Mouse (Mus musculus): ENCODE measurements around the gene Gcnt2. TPM values are rescaled to one million over a fixed set of nuclear protein-coding genes. Genes with fewer than 3 reads are reported as not detected.

Gcnt2 gene
- polyA plus RNA-seq, 1 experiment: 5.3 TPM

GRCm38 (mm10) chr13:40857281-40857818 lies 2.2 kb upstream of the Gcnt2 start:
- no peak overlapping the region for H3K4me3 ChIP-seq
- H3K79me2 ChIP-seq (ENCODE audit: control insufficient read depth, insufficient read depth): no peaks in the 10 kb centered on the region
- no peak overlapping the region for H3K4me2 ChIP-seq (ENCODE audit: low read depth)
- no peaks in the 10 kb centered on the region for H3K36me3 ChIP-seq (ENCODE audit: control insufficient read depth, insufficient read depth)
- H3ac ChIP-seq (ENCODE audit: control insufficient read depth, insufficient read length): no peak overlapping the region
- H3K27me3 ChIP-seq (ENCODE audit: control insufficient read depth, insufficient read depth, insufficient read length): no peaks in the 10 kb centered on the region
- TF ChIP-seq TCF12 (IDR thresholded peaks at IDR 0.05; ENCODE audit: insufficient read depth, poor library complexity, severe bottlenecking) (no peak), E2F4 (IDR thresholded peaks at IDR 0.05; ENCODE audit: insufficient read depth) (no peak), USF1 (IDR thresholded peaks at IDR 0.05; ENCODE audit: low read depth) (no peak), MYOG (IDR thresholded peaks at IDR 0.05; ENCODE audit: control insufficient read depth in 1 of 3, insufficient read depth in 1 of 3, insufficient read length in 2 of 3, low read depth in 2 of 3) (no peak), MYOD1 (IDR thresholded peaks at IDR 0.05; ENCODE audit: control insufficient read depth in 1 of 3, insufficient read length in 2 of 3, low read depth in 2 of 3) (no peak), POLR2AphosphoS2 (IDR thresholded peaks at IDR 0.05; ENCODE audit: insufficient read length, low read depth) (no peak), CEBPB (IDR thresholded peaks at IDR 0.05; ENCODE audit: insufficient read depth, poor library complexity, severe bottlenecking) (no peak), MAX (IDR thresholded peaks at IDR 0.05; ENCODE audit: low read depth) (no peak), POLR2A (IDR thresholded peaks at IDR 0.05; ENCODE audit: insufficient read length, low read depth) (no peak), TCF3 (IDR thresholded peaks at IDR 0.05; ENCODE audit: insufficient read length, low read depth) (no peak), SRF (IDR thresholded peaks at IDR 0.05; ENCODE audit: control insufficient read depth, insufficient read length, low read depth) (no peak), REST (IDR thresholded peaks at IDR 0.05; ENCODE audit: insufficient read depth, insufficient read length) (no peak)

- Histone ChIP-seq H3K36me3 (ENCODE audit: control insufficient read depth, insufficient read depth) (no peaks in the 10 kb centered on the region), H3K4me2 (ENCODE audit: low read depth) (peak overlapping the region; percentile 71), H3K4me3 (no peak overlapping the region), H3ac (ENCODE audit: control insufficient read depth, insufficient read length) (no peak overlapping the region), H3K79me2 (ENCODE audit: control insufficient read depth, insufficient read depth) (no peaks in the 10 kb centered on the region), H3K27me3 (ENCODE audit: control insufficient read depth, insufficient read depth, insufficient read length) (no peaks in the 10 kb centered on the region)
- TF ChIP-seq TCF3 (IDR thresholded peaks at IDR 0.05; ENCODE audit: insufficient read length, low read depth) (no peak), CEBPB (IDR thresholded peaks at IDR 0.05; ENCODE audit: insufficient read depth, poor library complexity, severe bottlenecking) (no peak), TCF12 (IDR thresholded peaks at IDR 0.05; ENCODE audit: insufficient read depth, poor library complexity, severe bottlenecking) (no peak), E2F4 (IDR thresholded peaks at IDR 0.05; ENCODE audit: insufficient read depth) (no peak), POLR2A (IDR thresholded peaks at IDR 0.05; ENCODE audit: insufficient read length, low read depth) (no peak), SRF (IDR thresholded peaks at IDR 0.05; ENCODE audit: control insufficient read depth, insufficient read length, low read depth) (no peak), POLR2AphosphoS2 (IDR thresholded peaks at IDR 0.05; ENCODE audit: insufficient read length, low read depth) (no peak), MAX (IDR thresholded peaks at IDR 0.05; ENCODE audit: low read depth) (no peak), USF1 (IDR thresholded peaks at IDR 0.05; ENCODE audit: low read depth) (no peak), MYOG (IDR thresholded peaks at IDR 0.05; ENCODE audit: control insufficient read depth in 1 of 3, insufficient read depth in 1 of 3, insufficient read length in 2 of 3, low read depth in 2 of 3) (no peak), REST (IDR thresholded peaks at IDR 0.05; ENCODE audit: insufficient read depth, insufficient read length) (no peak)
Measured at GRCm38 (mm10) chr13:40859225-40859624, 329 bp upstream of the Gcnt2 start.

- Histone ChIP-seq H3K4me3 (no peak overlapping the region), H3K36me3 (ENCODE audit: control insufficient read depth, insufficient read depth) (no peaks in the 10 kb centered on the region), H3K79me2 (ENCODE audit: control insufficient read depth, insufficient read depth) (no peaks in the 10 kb centered on the region), H3K27me3 (ENCODE audit: control insufficient read depth, insufficient read depth, insufficient read length) (no peaks in the 10 kb centered on the region), H3ac (ENCODE audit: control insufficient read depth, insufficient read length) (no peak overlapping the region), H3K4me2 (ENCODE audit: low read depth) (no peak overlapping the region)
- TF ChIP-seq CEBPB (IDR thresholded peaks at IDR 0.05; ENCODE audit: insufficient read depth, poor library complexity, severe bottlenecking): no peak
- no peak for TF ChIP-seq REST (IDR thresholded peaks at IDR 0.05; ENCODE audit: insufficient read depth, insufficient read length)
- no peak for TF ChIP-seq POLR2AphosphoS2 (IDR thresholded peaks at IDR 0.05; ENCODE audit: insufficient read length, low read depth)
- TF ChIP-seq MYOG (IDR thresholded peaks at IDR 0.05; ENCODE audit: control insufficient read depth in 1 of 3, insufficient read depth in 1 of 3, insufficient read length in 2 of 3, low read depth in 2 of 3): no peak
- no peak for TF ChIP-seq POLR2A (IDR thresholded peaks at IDR 0.05; ENCODE audit: insufficient read length, low read depth)
- TF ChIP-seq USF1 (IDR thresholded peaks at IDR 0.05; ENCODE audit: low read depth): no peak
- no peak for TF ChIP-seq MAX (IDR thresholded peaks at IDR 0.05; ENCODE audit: low read depth)
- TF ChIP-seq TCF3 (IDR thresholded peaks at IDR 0.05; ENCODE audit: insufficient read length, low read depth): no peak
- no peak for TF ChIP-seq E2F4 (IDR thresholded peaks at IDR 0.05; ENCODE audit: insufficient read depth)
- no peak for TF ChIP-seq MYOD1 (IDR thresholded peaks at IDR 0.05; ENCODE audit: control insufficient read depth in 1 of 3, insufficient read length in 2 of 3, low read depth in 2 of 3)
- no peak for TF ChIP-seq SRF (IDR thresholded peaks at IDR 0.05; ENCODE audit: control insufficient read depth, insufficient read length, low read depth)
- no peak for TF ChIP-seq TCF12 (IDR thresholded peaks at IDR 0.05; ENCODE audit: insufficient read depth, poor library complexity, severe bottlenecking)
Measured at GRCm38 (mm10) chr13:40863006-40863405, 3.5 kb downstream of the Gcnt2 start.

- TF ChIP-seq MAX (IDR thresholded peaks at IDR 0.05; ENCODE audit: low read depth) (no peak), SRF (IDR thresholded peaks at IDR 0.05; ENCODE audit: control insufficient read depth, insufficient read length, low read depth) (peak; percentile 16)
- Histone ChIP-seq H3K36me3 (ENCODE audit: control insufficient read depth, insufficient read depth) (no peaks in the 10 kb centered on the region), H3K4me3 (no peak overlapping the region), H3K27me3 (ENCODE audit: control insufficient read depth, insufficient read depth, insufficient read length) (no peaks in the 10 kb centered on the region), H3K79me2 (ENCODE audit: control insufficient read depth, insufficient read depth) (no peaks in the 10 kb centered on the region), H3ac (ENCODE audit: control insufficient read depth, insufficient read length) (no peak overlapping the region), H3K4me2 (ENCODE audit: low read depth) (peak overlapping the region; percentile 45)
Measured at GRCm38 (mm10) chr13:40868844-40869587, 9.5 kb downstream of the Gcnt2 start.

Data from myocyte (in vitro differentiated cells).